Mouse (Mus musculus): ENCODE results near the gene Fen1.
A peak's percentile ranks its signal among the peaks of the same experiment; 100 is the strongest.

Fen1 gene

DNA sequence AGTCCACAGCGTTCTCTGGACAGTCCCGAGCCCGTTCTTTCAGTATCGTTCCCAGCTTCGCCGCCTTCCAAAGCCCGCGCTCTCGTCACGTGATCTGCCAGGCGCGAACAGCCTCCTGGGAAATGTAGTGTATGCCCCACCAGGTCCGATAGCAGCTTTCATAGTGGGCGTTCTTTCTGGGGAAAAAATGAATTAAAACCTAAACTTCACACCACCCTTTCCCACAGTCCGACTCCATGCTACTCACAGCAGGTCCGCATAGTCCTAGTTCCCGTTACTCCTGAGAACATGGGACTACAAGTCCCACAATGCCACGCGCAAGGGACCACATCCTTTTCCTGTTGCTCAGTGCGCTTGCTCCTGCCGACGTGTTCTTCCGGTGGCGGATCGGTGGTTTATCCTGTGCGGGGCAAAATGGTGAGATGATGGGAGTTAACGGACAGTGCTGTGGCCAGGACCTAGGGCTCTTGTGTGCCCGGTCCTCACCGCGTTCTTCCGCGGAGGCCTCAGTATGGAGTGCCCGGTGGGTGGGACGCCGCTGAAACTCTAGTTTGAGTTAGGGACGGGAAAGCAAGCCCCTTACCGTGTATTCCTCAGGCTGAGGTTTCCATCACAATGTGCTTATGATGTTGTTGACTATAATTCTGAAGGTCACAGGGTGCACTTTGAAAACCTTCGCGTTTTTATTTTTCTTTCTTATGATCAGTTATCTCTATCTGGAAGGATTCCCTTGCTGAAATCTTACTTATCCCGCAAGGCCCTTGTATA is at the start of gene Fen1, which contains the start of gene Tmem258:
Gene Fen1 (minus strand): TSS at position 322 of the 768 bp plus-strand sequence.
Gene Tmem258 (plus strand): TSS at position 167 of the 768 bp plus-strand sequence.
- peak; percentile 91 to 95 for DNase-seq (ENCODE audit: low spot score in 2 of 2)

- no peak for DNase-seq (ENCODE audit: low spot score in 2 of 2)
These were observed 44.2 kb upstream of the Fen1 start for GRCm38 (mm10) chr19:10248128-10248527.

GRCm38 (mm10) chr19:10247165-10247564 is 43.2 kb upstream of the Fen1 start:
- no peak for DNase-seq (ENCODE audit: low spot score in 2 of 2)

DNA sequence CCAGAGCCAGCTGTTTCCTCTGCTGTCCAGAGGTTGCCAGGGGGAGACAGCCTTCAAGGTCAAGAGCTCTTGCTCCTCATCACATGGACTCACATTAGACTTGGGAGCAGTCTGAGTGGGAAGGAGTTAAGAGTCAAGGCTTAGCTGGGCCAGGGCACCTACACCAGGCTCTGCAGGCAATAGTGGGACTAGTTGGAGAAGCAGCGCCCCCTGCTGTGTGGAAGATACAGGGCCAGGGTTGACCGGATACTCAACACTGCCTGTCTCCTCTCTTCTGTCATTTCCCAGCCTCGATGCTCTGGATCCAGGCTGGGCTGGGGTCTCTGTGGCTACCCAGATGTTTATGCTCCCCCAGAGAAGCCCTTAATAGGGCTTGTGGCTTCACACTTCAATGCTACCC is 40.2 kb upstream of the Fen1 start:
- peak in 1 of 2 experiments; percentile 63 for DNase-seq (ENCODE audit: low spot score in 2 of 2)

DNA sequence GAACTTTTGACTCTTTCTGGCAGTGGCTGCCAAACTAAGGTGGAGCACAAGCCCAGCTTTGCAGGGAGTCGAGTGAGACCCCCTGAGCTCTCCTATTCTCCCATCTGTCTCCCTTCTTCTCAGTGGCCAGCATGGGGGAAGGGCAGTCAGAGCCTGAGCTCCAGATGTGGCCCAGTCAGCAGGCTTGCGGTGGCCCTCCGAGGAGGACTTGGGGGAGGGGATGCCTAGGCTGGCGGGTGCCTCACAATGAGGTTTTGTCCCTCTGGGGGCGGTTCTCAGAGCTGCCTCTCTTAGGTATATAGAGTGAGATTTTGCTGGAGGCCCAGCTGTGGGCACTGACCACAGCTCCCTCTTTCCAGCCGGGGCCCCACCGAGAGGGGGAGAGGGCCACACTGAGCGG is 38.9 kb upstream of the Fen1 start:
- no peak for DNase-seq (ENCODE audit: low spot score in 2 of 2)

DNA sequence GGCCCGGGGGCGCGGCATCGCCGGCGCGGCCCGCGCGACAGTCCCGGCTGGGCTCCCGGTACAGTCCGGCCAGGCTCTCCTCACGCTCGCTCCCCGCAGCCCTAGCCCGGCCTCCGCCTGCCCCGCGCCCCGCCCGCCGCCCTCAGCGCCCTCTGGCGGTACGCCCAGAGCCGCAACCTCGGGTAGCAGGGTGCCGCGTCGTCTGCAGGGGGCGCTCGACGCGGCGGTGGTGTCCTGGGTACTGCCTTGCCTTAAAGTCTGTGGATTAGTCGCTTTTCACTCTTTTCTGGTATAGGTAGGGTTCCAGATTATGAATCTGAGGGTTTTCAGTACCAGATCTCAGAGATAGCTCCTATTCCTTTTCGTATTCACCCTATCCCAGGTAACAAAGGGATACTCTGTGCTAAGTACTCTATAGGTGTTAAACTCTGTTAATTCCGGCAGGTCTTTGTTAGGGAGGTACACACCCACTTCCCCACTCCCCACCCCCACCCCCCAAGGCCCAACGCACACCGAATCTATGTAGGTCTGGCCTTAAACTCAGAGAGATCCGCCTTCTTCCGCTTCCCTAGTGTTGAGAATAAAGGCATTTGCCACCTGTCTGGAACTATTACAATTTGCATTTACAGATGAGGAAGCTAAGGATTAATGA is 36.8 kb upstream of the Fen1 start, which contains the start of gene Myrf:
Gene Myrf (minus strand): TSS at position 95 of the 652 bp plus-strand sequence.
- DNase-seq (ENCODE audit: low spot score in 2 of 2): peak; percentile 63 to 64

DNA sequence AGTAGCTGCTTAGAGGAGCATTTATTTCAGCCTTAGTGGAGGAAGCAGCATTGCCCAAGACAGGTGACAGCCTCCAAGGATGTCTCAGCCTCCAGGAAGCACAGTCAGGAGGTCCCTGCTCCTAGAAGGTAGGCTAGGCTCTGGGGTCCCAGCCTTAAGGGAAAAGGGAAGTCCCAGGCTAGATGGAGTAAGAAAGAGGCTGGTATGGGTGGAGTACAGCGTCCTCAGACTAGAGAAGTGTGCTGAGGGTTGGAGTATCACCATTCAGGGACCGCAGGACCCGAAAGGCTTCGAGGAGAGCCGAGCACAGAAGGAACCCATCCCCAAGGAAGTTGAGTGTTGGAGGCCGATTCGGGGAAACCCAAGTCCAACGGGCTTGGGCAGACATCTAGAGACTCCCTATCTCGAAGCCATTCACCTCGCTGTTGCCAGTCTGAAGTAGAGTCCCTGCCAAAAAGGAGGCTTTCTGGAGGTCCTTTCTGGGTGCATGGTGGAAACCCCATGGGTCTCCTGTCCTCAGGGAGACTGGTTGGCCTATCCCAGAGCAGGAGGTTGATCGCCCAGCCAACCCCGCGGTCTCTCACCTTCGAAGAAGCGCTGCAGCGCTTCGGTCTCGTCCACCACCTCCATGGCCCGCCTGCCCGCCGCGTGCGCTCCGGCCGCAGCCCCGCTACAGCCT is 36.1 kb upstream of the Fen1 start:
- no peak for DNase-seq (ENCODE audit: low spot score in 2 of 2)

GRCm38 (mm10) chr19:10239419-10239818 is 35.5 kb upstream of the Fen1 start:
- DNase-seq (ENCODE audit: low spot score in 2 of 2): no peak

GRCm38 (mm10) chr19:10238477-10238876 is 34.5 kb upstream of the Fen1 start:
- no peak for DNase-seq (ENCODE audit: low spot score in 2 of 2)

DNA sequence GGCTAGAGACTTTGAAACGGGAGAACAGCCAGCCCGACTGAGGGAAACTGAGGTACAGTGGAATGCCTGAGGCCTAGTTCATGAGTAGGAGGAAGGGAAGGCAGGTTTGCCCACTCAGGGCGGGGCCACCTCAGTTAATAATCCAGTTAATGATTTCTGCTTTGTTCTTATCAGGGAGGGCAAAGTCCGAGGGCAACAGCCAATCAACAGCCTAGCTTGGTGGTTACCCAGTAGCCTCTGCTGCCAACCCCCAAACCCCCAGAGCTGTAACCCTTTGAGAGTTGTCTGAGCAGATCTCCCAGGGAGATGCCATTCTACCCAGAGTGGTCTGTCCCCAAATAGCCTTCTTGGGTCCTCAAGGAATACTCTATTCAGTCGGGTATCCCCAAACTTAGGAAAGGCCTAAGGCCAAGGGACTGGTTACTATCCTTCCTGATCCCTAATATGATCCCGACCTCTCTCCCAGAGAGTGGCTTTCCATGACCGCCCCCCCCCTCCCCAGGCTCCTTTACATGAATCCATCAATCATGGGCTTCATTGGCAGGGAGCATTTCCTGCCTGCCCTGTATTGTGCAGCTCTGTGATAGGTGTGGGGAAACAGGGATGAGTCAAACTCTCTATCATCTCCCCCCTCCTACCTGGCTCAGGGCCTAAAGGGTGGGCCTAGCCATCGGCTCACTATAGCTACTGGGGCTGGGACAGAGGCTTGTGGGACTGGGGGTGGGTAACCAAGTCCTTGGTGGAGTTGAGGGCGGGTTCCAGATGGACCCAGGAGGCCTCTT is 32.0 kb upstream of the Fen1 start:
- DNase-seq (ENCODE audit: low spot score in 2 of 2): no peak

- DNase-seq (ENCODE audit: low spot score in 2 of 2): no peak
These were observed 28.5 kb upstream of the Fen1 start for GRCm38 (mm10) chr19:10232327-10233017.

- DNase-seq (ENCODE audit: low spot score in 2 of 2): no peak
These were observed 27.9 kb upstream of the Fen1 start for GRCm38 (mm10) chr19:10231871-10232270.

DNA sequence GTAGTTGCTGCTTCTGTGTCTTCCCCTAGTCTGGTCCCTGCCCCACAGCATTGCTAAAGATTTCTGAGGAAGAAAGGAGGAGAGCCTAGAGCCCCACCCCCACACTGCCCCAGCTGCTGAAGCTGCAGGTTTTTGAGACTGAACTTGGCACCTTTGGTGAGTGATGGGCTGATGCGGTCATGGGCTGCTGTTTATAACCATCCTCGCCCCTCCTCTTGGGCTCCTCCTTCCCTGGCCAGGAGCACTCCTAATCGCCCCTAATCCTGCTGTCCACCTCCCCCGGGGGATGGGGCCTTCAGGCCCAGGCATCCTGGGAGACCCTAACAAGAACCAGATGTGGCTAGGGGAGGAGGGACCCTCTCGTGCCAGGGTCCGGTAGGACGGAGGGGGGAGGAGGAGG is 27.0 kb upstream of the Fen1 start:
- no peak for DNase-seq (ENCODE audit: low spot score in 2 of 2)

DNA sequence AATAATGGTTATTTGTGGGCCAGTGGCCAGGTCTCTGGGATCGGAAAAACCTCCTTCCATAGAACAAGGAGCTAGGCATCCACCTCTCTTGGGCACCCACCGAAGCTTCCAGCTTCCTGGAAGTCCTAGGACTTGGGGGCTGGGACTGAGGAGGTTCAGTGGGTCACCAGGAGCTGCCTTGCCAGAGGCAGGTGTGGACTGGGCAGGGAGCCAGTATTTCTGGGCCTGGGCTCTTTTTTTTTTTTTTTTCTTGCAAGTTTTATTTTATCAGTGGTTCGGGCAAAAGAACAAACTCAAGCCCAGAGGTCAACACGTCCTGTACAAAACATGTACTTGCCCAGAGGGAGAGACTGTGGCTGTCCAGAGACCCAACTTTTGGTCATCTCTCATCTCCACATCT is 21.8 kb upstream of the Fen1 start:
- no peak for DNase-seq (ENCODE audit: low spot score in 2 of 2)

DNA sequence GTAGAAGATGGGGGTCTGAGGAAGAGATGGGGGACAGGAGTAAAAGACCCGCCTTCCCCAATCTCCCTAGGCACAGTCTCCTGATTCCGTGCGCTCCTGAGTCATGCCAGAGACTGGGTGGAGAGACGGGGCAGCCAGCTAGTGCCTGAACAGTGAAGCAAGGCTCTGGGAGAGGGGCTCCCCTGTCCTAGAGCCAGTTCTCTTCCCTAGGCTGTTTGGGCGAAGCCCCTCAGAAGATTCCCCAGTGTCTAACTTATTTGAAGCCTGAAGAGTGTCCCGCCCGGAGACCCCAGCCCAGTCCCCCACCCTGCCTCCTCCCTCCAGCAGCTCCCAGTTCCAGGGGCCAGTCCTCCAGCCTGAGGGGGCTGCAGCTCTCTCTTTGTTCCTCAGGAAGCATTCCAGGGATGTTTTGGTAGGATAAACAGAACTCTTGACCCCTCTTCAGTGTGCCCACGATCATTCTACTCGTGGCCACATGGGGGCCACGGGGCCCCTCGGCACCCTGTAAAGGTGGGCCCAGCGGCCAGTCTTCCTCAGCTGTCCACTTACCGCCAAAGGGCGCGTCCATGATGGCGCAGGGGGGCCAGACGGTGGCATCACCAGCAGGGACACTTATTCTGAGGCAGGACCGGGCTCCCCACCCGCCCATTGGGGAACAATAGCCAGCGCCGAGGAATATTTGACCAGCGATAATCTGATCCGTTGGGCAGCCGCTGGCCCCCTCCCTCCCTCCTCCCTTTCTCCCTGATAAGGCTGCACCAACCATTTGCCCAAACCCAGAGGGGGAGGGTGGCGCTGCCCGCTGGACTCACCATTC is 20.9 kb upstream of the Fen1 start:
- no peak for DNase-seq (ENCODE audit: low spot score in 2 of 2)

- DNase-seq (ENCODE audit: low spot score in 2 of 2): no peak
These were observed 19.6 kb upstream of the Fen1 start for GRCm38 (mm10) chr19:10223561-10223960.

- no peak for DNase-seq (ENCODE audit: low spot score in 2 of 2)
These were observed 18.7 kb upstream of the Fen1 start for GRCm38 (mm10) chr19:10222656-10223055.

- DNase-seq (ENCODE audit: low spot score in 2 of 2): no peak
These were observed 17.6 kb upstream of the Fen1 start for GRCm38 (mm10) chr19:10221585-10221984.

DNA sequence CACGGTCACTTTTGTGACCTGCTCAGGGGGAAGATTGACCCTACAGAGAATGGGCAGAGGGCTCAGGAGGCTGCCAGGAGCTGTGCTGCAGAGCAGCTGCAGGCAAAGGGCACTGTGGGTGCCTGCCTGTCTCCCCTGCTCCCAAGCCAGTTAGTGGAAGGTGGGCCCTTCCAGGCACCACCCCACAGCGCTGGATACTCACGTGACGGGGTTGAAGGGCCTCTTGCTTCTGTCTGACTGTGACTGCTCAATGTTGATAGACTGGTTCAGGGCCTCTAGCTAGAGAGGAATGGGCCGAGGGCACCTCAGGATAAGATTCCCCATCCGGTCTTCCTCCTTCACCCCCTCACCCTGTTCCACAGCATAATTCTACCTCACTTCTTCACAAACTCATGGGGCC is 15.6 kb upstream of the Fen1 start:
- no peak for DNase-seq (ENCODE audit: low spot score in 2 of 2)

DNA sequence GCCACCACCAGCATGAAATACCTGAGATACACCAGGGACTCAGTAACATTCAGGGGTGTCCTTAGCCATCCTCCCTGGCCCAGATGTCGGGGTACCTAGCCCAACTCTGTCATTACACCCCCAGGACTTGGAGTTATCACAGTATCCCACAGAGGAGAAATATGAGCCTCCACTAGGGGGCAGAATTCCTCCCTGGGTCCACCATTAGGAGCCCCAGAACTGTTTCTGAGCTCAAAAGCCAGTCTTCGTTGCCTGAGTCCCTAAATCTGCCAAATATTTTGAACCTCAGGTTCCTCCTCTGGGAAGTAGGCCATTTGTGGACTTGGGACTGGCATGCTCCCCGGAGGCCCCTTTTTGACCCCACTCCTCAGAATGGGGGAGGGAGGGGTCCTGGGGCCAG is 15.1 kb upstream of the Fen1 start:
- peak in 1 of 2 experiments; percentile 53 for DNase-seq (ENCODE audit: low spot score in 2 of 2)
